Mouse (Mus musculus) lung, postnatal 0 days (tissue): ENCODE measurements around the gene Iqgap1.

Experiments used
- CTCF ChIP-seq: IDR thresholded peaks from 2 replicates; pipeline ENCODE4 v1.5.1; 2016; ENCODE audit warnings: antibody characterized with exemption, mild to moderate bottlenecking
- EP300 ChIP-seq: IDR thresholded peaks from 2 replicates; pipeline ENCODE4 v1.6.1; 2016; ENCODE audit warnings: antibody characterized with exemption, mild to moderate bottlenecking, control low read depth

GRCm38 (mm10) chr7:80736199-80736598 lies 89.6 kb downstream of the Iqgap1 start:
- TF ChIP-seq EP300 (no peak), CTCF (no peak)
